Mouse (Mus musculus) MEL (cell line): ENCODE measurements at regions not wholly inside any gene's neighbourhood (a gene's known extent, or its start where the extent isn't known, plus 50 kb on each side); places are given as distances from the start of the nearest gene placed in this dataset.
A peak's percentile ranks its signal among the peaks of the same experiment; 100 is the strongest.

Experiments
- DNase-seq: peaks from one replicate; pipeline ENCODE4 v3.0.0; 2011; ENCODE audit warnings: low read depth, low spot score
- H3K27ac ChIP-seq: 2 replicates; pipeline ENCODE4 v1.5.1; 2012; ENCODE audit warnings: low read depth, mild to moderate bottlenecking, control low read depth, low read length, moderate library complexity; ENCODE audit not compliant: control insufficient read depth
- H3K27me3 ChIP-seq, 2 experiments: fragments of 150-350 bp in 1 of 2; sonication (generic) in 1 of 2; 2 replicates each; pipeline ENCODE4 v1.6.1; 2012; ENCODE audit warnings: low read length in 2 of 2, mild to moderate bottlenecking in 2 of 2, improper control_type of control experiment in 1 of 2, moderate library complexity in 1 of 2; ENCODE audit not compliant: insufficient read depth in 2 of 2, control insufficient read depth in 1 of 2
- H3K36me3 ChIP-seq, 2 experiments: 2 replicates each; pipeline ENCODE4 v1.6.1; 2012 to 2014; ENCODE audit warnings: low read length in 2 of 2, improper control_type of control experiment in 1 of 2, inconsistent platforms in 1 of 2, mild to moderate bottlenecking in 1 of 2; ENCODE audit not compliant: insufficient read depth in 2 of 2, control insufficient read depth in 1 of 2
- H3K4me1 ChIP-seq, 2 experiments: fragments of 150-350 bp in 1 of 2; sonication (generic) in 1 of 2; 2 replicates each; pipeline ENCODE4 v1.6.1; 2012; ENCODE audit warnings: low read length in 2 of 2, improper control_type of control experiment in 1 of 2, mild to moderate bottlenecking in 1 of 2; ENCODE audit not compliant: insufficient read depth in 2 of 2, control insufficient read depth in 1 of 2
- H3K4me3 ChIP-seq, 2 experiments: fragments of 150-350 bp in 1 of 2; sonication (generic) in 1 of 2; 2 replicates each; pipeline ENCODE4 v1.5.1; 2012; ENCODE audit warnings: low read depth in 2 of 2, low read length in 2 of 2, mild to moderate bottlenecking in 2 of 2, moderate library complexity in 2 of 2, control low read depth in 1 of 2, improper control_type of control experiment in 1 of 2; ENCODE audit not compliant: control insufficient read depth in 1 of 2, insufficient read depth in 1 of 2
- H3K79me2 ChIP-seq: 2 replicates; pipeline ENCODE4 v1.6.1; 2012; ENCODE audit warnings: mild to moderate bottlenecking, low read length, moderate library complexity; ENCODE audit not compliant: control insufficient read depth, poor library complexity, insufficient read depth
- H3K9ac ChIP-seq: 2 replicates; pipeline ENCODE4 v1.6.1; 2012; ENCODE audit warnings: low read depth, mild to moderate bottlenecking, control low read depth, low read length, moderate library complexity; ENCODE audit not compliant: control insufficient read depth, poor library complexity, severe bottlenecking
- H3K9me3 ChIP-seq: fragments of 150-350 bp; sonication (generic); replicated peaks from 2 replicates; pipeline ENCODE4 v1.6.1; 2012; ENCODE audit warnings: mild to moderate bottlenecking, low read length, improper control_type of control experiment, moderate library complexity; ENCODE audit not compliant: insufficient read depth
- BHLHE40 ChIP-seq: IDR thresholded peaks from 2 replicates; pipeline ENCODE4 v1.6.1; 2012; ENCODE audit warnings: low read depth, mild to moderate bottlenecking, inconsistent platforms, low read length, improper control_type of control experiment, borderline replicate concordance
- CHD1 ChIP-seq: IDR thresholded peaks from 2 replicates; pipeline ENCODE4 v1.6.1; 2012; ENCODE audit warnings: low read depth, mild to moderate bottlenecking, inconsistent platforms, low read length, improper control_type of control experiment
- CHD2 ChIP-seq: IDR thresholded peaks from 2 replicates; pipeline ENCODE4 v1.6.1; 2011; ENCODE audit warnings: low read length, improper control_type of control experiment
- CTCF ChIP-seq, 3 experiments: IDR thresholded peaks in 2 of 3; conservative IDR thresholded peaks in 1 of 3; 2 replicates each; pipeline ENCODE4 v1.5.1; 2011 to 2012; ENCODE audit warnings: low read length in 3 of 3, low read depth in 2 of 3, mild to moderate bottlenecking in 2 of 3, improper control_type of control experiment in 1 of 3, inconsistent platforms in 1 of 3, mixed read lengths in 1 of 3, moderate library complexity in 1 of 3; ENCODE audit not compliant: control insufficient read depth in 1 of 3, insufficient read depth in 1 of 3, poor library complexity in 1 of 3, severe bottlenecking in 1 of 3
- E2F4 ChIP-seq: IDR thresholded peaks from 2 replicates; pipeline ENCODE4 v1.6.1; 2011; ENCODE audit warnings: low read depth, low read length, improper control_type of control experiment, borderline replicate concordance
- ELF1 ChIP-seq: IDR thresholded peaks from 2 replicates; pipeline ENCODE4 v1.6.1; 2014; ENCODE audit warnings: low read depth, mild to moderate bottlenecking, inconsistent platforms, low read length, improper control_type of control experiment, moderate library complexity
- EP300 ChIP-seq, 2 experiments: IDR thresholded peaks; 2 replicates each; pipeline ENCODE4 v1.6.1; 2011; ENCODE audit warnings: improper control_type of control experiment in 2 of 2, low read length in 2 of 2, low read depth in 1 of 2, mild to moderate bottlenecking in 1 of 2
- ETS1 ChIP-seq: IDR thresholded peaks from 2 replicates; pipeline ENCODE4 v1.6.1; 2012; ENCODE audit warnings: low read depth, mild to moderate bottlenecking, inconsistent platforms, low read length, improper control_type of control experiment, moderate library complexity
- GATA1 ChIP-seq: IDR thresholded peaks from 2 replicates; pipeline ENCODE4 v1.6.1; 2011; ENCODE audit warnings: low read depth, low read length, improper control_type of control experiment
- KAT2A ChIP-seq: conservative IDR thresholded peaks from 2 replicates; pipeline ENCODE4 v1.6.1; 2012; ENCODE audit warnings: low read depth, low read length, improper control_type of control experiment, inconsistent platforms
- MAZ ChIP-seq: IDR thresholded peaks from 2 replicates; pipeline ENCODE4 v1.6.1; 2012; ENCODE audit warnings: low read depth, mild to moderate bottlenecking, inconsistent platforms, low read length, improper control_type of control experiment
- MXI1 ChIP-seq: IDR thresholded peaks from 2 replicates; pipeline ENCODE4 v1.6.1; 2011; ENCODE audit warnings: mild to moderate bottlenecking, low read depth, low read length, improper control_type of control experiment
- MYC ChIP-seq: IDR thresholded peaks from 2 replicates; pipeline ENCODE4 v1.6.1; 2011; ENCODE audit warnings: low read depth, mild to moderate bottlenecking, low read length, improper control_type of control experiment, moderate library complexity
- POLR2A ChIP-seq, 2 experiments: IDR thresholded peaks; 2 replicates each; pipeline ENCODE4 v1.6.1; 2011 to 2012; ENCODE audit warnings: low read length in 2 of 2, mild to moderate bottlenecking in 2 of 2, control low read depth in 1 of 2, improper control_type of control experiment in 1 of 2, low read depth in 1 of 2, moderate library complexity in 1 of 2; ENCODE audit not compliant: control insufficient read depth in 1 of 2, insufficient read depth in 1 of 2, poor library complexity in 1 of 2
- POLR2AphosphoS2 ChIP-seq: IDR thresholded peaks from 2 replicates; pipeline ENCODE4 v1.6.1; 2011; ENCODE audit warnings: low read length, improper control_type of control experiment
- RAD21 ChIP-seq: IDR thresholded peaks from 2 replicates; pipeline ENCODE4 v1.6.1; 2011; ENCODE audit warnings: mild to moderate bottlenecking, low read depth, low read length, improper control_type of control experiment
- RCOR1 ChIP-seq: IDR thresholded peaks from 2 replicates; pipeline ENCODE4 v1.6.1; 2012; ENCODE audit warnings: low read depth, mild to moderate bottlenecking, inconsistent platforms, low read length, improper control_type of control experiment
- SMC3 ChIP-seq: IDR thresholded peaks from 2 replicates; pipeline ENCODE4 v1.6.1; 2011; ENCODE audit warnings: low read depth, low read length, improper control_type of control experiment
- TBP ChIP-seq: IDR thresholded peaks from 2 replicates; pipeline ENCODE4 v1.8.0; 2011; ENCODE audit warnings: low read depth, low read length, improper control_type of control experiment
- TCF12 ChIP-seq: IDR thresholded peaks from 2 replicates; pipeline ENCODE4 v1.6.1; 2014; ENCODE audit warnings: low read depth, mild to moderate bottlenecking, inconsistent platforms, low read length, improper control_type of control experiment, moderate library complexity
- UBTF ChIP-seq: IDR thresholded peaks from 2 replicates; pipeline ENCODE4 v1.6.1; 2012; ENCODE audit warnings: low read depth, mild to moderate bottlenecking, inconsistent platforms, low read length, improper control_type of control experiment, moderate library complexity, borderline replicate concordance; ENCODE audit not compliant: insufficient read depth
- USF2 ChIP-seq, 2 experiments: IDR thresholded peaks; 2 replicates each; pipeline ENCODE4 v1.6.1; 2011 to 2012; ENCODE audit warnings: improper control_type of control experiment in 2 of 2, low read length in 2 of 2, borderline replicate concordance in 1 of 2, inconsistent platforms in 1 of 2, low read depth in 1 of 2, mild to moderate bottlenecking in 1 of 2; ENCODE audit not compliant: insufficient read depth in 1 of 2
- ZC3H11A ChIP-seq: IDR thresholded peaks from 2 replicates; pipeline ENCODE4 v1.6.1; 2012; ENCODE audit warnings: low read depth, mild to moderate bottlenecking, inconsistent platforms, low read length, improper control_type of control experiment
- ZMIZ1 ChIP-seq: IDR thresholded peaks from 2 replicates; pipeline ENCODE4 v1.6.1; 2012; ENCODE audit warnings: low read depth, mild to moderate bottlenecking, inconsistent platforms, low read length, improper control_type of control experiment, moderate library complexity

DNA sequence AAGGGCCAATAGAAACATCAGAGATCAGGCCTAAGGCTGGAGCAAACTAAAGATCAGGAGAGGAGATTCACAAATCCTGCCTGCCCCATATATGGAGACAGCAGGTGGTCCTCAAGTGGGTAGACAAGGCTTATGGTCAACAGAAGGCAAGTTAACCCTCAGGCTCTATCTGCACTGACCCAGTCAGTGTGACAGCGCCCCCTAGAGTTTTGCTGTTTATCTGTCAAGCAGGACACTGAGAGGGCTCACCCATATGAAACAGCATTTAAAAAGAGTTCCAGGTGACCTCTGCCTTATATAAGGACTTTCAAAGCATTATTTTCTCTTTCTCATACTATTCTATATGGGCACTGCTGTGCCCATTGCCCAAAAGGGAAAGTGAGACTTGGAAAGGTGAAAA, 1482.5 kb upstream of the Lrrc6 start:
- H3K36me3 ChIP-seq, result no peaks in the 10 kb centered on the region
- no peaks in the 10 kb centered on the region for H3K9me3 ChIP-seq
- DNase-seq, result peak; percentile 8
- no peaks in the 10 kb centered on the region for H3K79me2 ChIP-seq
- H3K27me3 ChIP-seq, result no peaks in the 10 kb centered on the region; a peak in 1 of 4 replicates
- H3K4me1 ChIP-seq, result no peaks in the 10 kb centered on the region
- H3K4me3 ChIP-seq, result no peak overlapping the region
- no peak overlapping the region for H3K9ac ChIP-seq
- H3K27ac ChIP-seq, result no peak overlapping the region
- TF ChIP-seq POLR2A (IDR thresholded peaks at IDR 0.05; ENCODE audit: control insufficient read depth in 1 of 2, insufficient read depth in 1 of 2, low read depth in 1 of 2, low read length in 2 of 2, poor library complexity in 1 of 2), result no peak
- no peak for TF ChIP-seq CHD2
- TF ChIP-seq MAZ, result no peak
- no peak for TF ChIP-seq TCF12
- no peak for TF ChIP-seq TBP
- no peak for TF ChIP-seq MXI1
- TF ChIP-seq E2F4, result no peak
- TF ChIP-seq ETS1, result no peak
- peak; percentile 9 for TF ChIP-seq RAD21
- no peak for TF ChIP-seq USF2 (IDR thresholded peaks at IDR 0.05; ENCODE audit: borderline replicate concordance in 1 of 2, insufficient read depth in 1 of 2, low read depth in 1 of 2, low read length in 2 of 2)
- TF ChIP-seq SMC3, result 0 out of 2 replicates have a peak, but pooled peaks have one; percentile 7
- no peak for TF ChIP-seq RCOR1
- no peak for TF ChIP-seq EP300 (IDR thresholded peaks at IDR 0.05; ENCODE audit: low read depth in 1 of 2, low read length in 2 of 2)
- TF ChIP-seq POLR2AphosphoS2, result no peak
- TF ChIP-seq BHLHE40, result no peak
- TF ChIP-seq ELF1, result no peak
- TF ChIP-seq CTCF (IDR thresholded peaks at IDR 0.05 in 2 of 3, conservative IDR thresholded peaks at IDR 0.05 in 1 of 3; ENCODE audit: control insufficient read depth in 1 of 3, insufficient read depth in 1 of 3, low read depth in 2 of 3, low read length in 3 of 3, poor library complexity in 1 of 3, severe bottlenecking in 1 of 3), result peak; percentile 22 to 43 (median 36); a peak in 5 of 6 replicates
- TF ChIP-seq UBTF, result no peak
- TF ChIP-seq KAT2A, result no peak
- no peak for TF ChIP-seq CHD1
- TF ChIP-seq ZC3H11A, result no peak
- no peak for TF ChIP-seq ZMIZ1
- TF ChIP-seq GATA1, result no peak
- TF ChIP-seq MYC, result no peak
